Mouse (Mus musculus): Measurements from ENCODE around the gene Ncam1.

Ncam1 gene

DNA sequence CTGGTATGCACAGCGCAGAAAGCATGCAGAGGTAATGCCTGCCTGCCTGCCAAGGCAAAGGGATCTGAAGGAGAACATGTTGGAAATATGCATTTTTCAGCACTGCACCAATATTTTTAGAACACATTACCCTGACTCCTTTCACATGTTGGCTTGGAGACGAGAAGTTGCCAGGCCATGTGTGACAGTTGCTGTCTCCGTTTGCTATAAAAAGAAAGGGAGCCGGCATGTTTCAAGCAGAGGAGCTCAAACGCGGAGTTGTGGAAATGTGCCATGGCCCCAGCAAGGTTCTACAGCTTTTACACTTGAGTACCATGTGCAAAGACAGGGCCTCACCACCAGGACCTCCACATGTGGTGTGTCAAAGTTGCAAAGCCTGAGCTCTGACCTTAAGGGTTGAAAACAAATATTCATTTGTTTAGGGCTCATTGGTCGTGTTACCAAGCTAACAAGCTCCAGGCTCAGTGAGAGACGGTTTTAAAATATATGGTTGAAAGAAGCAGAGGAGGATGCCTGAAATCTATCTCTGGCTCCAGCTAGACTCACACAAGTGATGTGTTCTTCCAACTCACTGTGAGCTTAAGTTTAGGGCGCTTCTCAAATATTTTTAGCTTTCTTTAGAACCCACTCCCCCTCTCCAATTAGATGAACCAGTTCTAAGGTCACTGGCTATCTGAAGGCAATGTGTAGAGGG lies 179.9 kb downstream of the Ncam1 start:
- DNase-seq (ENCODE audit: low spot score): no peak

DNA sequence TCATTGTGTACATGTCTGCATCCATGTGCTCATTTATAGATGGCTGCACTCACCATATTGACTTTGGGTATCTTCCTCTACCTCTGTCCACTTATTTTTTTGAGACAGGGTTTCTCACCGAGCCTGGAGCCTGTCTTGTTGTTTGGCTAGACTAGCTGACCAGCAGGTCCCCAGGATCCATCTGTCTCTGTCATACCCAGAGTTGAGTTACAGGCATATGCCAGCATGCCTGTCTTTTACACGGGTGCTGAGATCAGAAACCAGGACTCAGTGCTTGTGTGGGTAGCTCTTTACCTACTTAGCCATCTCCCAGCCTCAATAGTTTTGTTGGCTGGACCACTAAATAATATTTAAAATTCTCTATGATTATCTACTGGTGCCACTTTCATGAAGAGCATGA lies 180.5 kb downstream of the Ncam1 start:
- DNase-seq (ENCODE audit: low spot score): no peak

DNA sequence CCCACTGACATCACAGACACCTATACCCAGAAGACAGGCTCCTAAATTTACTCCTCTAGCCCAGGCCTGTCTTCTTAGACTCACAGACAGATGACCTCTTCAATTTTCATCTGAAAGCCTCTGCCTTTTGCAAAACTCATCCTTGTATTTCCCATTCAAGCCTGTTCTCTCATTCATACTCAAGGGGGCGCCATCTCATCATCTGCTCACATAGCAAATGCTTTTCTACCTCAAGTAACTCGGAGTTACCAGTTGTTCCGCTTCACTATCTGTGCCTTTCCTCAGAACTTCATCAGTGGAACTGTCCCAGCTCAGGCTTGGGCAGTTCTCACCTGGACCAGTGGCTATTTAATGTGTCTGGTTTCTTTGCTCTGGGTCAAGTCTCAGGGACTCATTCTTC lies 181.5 kb downstream of the Ncam1 start:
- DNase-seq (ENCODE audit: low spot score): peak; percentile 78

DNA sequence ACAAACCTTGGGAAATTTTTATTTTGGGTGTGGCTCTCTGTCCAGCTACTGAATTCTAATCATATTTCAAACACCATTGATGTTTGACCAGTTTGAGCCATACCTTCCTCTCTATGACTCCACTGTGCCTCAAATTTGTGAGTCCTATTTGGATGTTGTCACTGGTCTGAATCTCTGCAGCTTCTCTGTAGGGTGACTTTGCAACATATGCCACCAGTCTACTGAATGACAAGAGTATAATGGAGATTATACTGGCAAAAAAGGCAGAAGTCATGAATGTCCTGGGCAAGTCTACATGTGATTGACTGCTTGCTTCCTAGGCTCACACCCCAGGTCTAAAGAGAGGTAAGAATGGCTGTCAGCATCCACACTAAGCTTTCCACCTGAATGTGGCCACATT lies 186.3 kb downstream of the Ncam1 start:
- DNase-seq (ENCODE audit: low spot score): no peak

DNA sequence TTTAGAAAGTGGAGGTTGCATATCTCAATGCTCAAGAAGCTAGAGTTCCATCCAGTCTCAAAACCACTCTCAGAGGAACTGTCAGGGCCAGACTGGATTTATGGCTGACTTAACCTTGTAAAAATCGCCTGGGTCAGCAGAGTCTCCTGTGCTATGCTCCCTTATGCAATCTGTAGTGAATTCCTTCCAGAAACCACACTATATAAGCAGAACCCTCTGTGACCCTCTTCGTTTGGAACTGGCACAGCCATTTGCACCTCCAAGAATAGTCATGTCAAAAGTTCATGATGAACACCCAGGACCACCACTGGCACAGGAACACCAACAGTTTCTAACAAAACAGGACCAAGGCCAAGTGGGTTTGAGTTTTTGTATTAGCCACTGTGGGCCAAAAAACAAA lies 190.5 kb downstream of the Ncam1 start:
- DNase-seq (ENCODE audit: low spot score): no peak

DNA sequence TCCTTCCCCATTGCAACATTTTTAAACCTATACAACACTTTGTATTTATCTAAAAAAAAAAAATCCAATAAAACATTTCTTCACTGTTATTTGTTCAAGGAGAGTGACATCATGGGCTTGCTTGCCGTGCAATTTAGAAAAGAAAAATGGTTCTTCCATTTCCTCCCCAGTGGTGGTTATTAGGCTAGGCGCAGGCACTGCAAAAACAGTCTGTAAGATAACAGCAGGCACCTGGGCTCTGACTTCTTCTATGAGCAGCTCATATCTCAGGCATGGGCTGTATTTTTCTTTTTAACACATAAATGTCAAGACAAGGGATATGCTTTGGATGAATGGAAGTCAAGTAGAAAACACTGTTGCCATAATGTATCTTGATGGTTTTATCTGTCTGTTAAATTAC lies 192.0 kb downstream of the Ncam1 start:
- no peak for DNase-seq (ENCODE audit: low spot score)

DNA sequence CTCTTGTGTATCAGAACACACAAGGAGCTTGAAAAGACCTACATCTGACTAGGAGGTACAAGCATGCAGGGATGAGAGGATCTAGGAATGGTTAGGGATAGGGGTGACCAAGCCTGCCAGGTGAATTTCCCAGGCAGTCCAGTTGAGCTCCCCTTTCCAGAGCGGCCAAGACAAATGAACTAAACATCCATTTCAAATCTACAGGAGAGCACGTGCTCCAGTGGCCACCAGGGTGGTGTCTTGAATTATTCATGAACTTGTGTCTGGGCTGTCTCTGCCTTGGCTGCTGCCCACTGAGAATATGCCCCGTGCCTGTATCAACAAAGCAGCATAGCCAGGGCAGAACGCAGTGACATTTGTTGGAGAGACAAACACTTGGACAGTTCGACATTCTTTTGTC lies 192.4 kb downstream of the Ncam1 start:
- peak; percentile 62 for DNase-seq (ENCODE audit: low spot score)

DNA sequence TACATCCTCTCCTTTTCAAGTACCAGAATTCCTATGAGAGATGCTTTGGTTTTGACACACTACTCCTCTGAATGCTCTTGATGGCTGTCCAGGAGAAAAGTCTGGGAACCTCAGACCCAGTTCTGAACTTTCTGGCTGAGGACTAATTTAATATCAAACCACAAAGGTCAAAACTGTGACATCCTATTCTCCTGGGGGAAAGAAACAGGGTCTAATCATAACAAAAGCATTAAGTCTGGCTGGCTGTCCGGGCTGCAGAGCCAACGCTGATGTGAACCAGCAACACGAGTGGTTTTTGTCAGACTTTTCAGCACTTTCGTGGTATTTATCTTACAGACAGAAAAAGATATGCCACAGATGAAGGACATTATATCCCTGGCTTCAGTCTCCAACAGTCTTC lies 192.9 kb downstream of the Ncam1 start:
- peak; percentile 18 for DNase-seq (ENCODE audit: low spot score)

DNA sequence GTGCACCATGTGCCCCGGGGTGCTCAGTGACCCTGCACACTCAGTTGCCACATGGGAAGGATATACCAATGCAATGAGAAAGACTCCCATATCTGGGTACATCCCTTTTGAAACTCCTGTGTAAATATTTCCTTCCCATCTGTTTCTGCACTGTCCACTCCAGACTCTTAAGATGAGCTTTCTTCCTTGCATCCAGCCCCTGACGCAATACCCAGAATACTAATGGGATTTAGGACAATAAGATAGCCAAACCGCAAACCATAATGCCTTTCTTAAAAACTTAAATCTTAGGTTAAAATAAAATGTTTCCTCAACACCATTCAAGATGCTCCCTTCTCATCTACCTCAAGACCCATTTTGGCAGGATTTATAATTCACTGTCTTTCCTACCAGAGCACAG lies 193.4 kb downstream of the Ncam1 start:
- DNase-seq (ENCODE audit: low spot score): no peak

DNA sequence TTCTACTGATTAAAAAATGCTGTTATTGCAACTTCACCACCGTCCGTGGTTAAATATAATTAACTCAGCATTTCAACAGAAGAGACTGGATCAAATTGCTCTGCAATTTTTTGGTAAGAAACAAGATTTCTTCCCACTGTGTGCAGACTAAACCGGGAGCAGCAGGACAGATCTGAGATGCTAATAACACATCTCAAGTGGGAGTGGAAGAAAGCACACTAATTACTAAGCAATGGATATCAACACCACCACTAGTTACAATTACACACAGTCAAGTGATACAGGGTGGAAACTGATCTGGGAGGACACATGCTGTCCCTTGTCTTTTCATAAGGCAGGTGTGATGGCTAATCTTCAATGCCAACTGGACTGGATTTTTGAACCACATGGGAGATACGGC lies 197.5 kb downstream of the Ncam1 start:
- DNase-seq (ENCODE audit: low spot score): no peak

DNA sequence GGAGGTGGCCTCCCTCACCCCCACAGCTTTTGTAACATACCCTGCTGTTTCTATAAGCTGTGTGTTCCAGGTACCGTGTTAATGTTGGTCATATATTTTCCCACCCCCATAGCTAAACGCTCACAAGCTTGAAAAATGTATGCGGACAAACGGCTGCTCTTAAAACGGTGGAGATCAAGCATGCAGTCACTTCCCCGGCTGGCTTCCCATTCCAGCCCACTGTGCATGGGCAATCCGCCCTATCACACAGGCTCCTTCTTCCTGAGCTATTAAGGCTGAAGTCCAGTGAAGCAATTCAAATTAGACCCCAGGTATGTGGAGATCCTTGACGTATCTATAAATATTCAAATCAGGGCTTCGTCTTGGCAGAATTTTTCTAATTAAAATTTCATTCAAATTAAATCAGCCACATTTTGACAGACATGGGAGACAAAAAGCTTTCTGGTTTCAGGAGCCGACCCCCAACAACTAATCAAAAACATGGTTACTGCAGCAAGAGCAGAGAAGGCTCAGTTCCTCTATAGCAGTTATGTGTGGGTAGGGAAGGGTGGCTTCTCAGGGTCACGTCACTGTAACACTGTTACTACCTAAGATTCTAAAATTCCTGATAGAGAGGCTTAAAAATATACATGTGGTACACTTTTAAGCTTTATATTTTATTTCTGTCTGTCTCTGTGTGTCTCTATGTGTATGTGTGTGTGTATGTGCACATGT lies 202.9 kb downstream of the Ncam1 start:
- peak; percentile 11 for DNase-seq (ENCODE audit: low spot score)

DNA sequence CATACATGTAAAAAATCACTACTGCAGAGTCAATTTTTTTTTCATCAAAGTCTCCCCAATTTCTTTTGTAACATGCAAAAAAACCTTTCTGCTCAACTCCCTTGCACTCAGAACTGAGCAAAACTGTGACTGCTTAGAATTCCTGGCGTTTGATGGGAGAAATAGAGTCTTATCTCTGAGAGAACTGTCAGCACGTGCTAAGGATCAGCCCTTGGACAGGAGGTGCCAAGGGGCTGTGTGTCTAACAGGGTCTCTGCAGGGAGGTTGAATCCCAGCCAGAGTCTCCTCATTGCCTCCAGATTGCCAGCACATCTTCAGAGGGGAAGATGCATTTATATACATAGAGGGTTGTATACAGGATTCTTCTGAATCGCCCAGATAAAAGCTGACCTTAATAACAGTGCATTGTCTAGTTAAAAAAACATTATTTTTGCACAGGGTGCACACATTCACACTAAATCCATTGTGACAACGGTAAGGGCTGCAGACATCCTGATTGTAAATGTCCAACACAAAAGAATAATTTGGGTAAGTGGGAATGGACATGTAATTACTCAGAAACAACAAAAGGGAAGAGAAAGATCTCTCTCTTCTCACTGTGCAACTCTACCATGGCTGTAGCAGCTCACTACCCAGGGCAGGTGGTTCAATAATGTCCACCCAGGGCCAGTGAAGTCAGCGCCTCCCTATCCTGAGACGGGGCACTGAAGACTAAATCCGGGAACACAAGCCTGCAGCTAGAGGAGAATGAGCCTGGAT lies 203.7 kb downstream of the Ncam1 start:
- DNase-seq (ENCODE audit: low spot score): no peak

DNA sequence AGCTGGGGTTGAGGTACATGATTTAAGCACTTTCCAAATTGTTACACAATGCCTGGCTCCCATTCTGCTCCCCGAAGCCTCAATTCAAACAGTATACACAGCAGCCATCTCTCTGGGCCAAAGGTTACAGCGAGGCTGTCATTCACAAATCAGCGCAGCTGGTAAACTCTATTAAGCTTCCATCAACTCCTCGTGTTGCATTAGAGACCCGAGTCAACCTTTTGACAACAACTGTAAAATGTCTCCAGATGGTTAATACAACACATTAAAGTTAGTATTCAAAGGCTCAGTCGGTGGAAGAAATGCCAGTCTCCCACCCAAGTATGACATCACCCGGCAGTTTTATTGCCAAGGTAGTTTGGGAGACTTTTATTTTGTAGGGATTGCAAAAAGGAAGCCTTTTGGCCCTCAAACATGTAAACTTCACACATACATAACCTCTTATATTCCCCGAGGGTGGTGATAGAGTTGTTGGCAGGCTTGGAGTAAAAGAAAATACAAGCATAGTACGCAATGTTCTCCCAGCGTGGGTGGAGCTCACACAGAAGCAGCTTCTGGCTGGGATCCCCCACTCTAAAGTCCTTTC lies 204.7 kb downstream of the Ncam1 start:
- peak; percentile 66 for DNase-seq (ENCODE audit: low spot score)

DNA sequence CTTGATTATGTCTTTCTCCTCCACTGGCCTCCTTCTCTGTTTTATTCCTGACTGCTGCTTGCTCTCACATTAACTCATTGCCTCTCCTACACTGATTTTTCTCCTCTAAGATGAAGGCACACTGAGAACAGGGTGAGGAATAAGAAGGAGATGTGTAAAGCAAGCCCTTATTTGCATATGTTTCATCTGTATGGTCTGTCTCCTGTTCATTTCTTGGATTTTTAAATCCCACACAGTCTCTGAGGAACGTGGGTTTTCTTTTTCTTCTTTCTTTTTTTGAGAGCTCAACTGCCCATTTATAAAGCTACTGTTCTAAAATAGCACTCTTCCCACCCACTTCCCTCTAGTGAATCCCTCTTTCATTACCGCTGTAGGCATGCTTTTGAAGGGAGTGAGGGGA lies 206.7 kb downstream of the Ncam1 start:
- no peak for DNase-seq (ENCODE audit: low spot score)

DNA sequence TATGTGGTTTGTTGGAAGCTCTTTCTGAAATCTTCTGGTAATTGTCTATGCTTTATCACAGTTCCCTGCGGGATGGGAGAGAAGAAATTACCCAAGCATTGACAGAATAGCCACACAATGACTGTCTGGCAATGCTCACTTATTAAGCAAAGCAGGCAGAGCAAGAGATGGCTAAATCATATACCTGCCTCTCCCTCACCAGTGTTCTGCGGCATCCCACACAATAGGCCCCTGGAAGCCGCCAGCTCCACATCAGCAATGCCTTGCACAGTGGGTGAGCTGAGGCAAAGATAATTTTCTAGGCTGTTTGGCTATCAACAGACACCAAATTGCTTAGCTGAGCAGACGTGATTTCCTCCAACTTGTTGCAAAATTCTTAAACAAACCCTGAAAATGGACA lies 208.5 kb downstream of the Ncam1 start:
- no peak for DNase-seq (ENCODE audit: low spot score)

DNA sequence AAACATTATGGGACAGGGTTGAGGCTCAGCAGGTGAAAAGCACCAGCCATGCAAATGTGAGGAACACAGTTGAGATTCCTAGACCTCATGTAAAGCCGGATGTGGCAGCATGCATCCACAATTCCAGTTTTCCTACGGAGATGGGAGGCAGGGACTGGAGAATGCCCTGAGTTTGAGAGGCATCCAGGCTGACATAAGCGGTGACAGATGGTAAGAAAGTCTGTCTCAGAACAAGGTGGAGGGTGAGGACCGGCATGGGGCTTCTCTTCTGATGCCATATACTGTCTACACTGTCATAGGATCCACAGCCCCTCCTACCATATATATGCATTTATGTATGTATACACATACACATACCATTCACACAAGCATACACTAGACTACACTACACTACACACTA lies 221.6 kb downstream of the Ncam1 start:
- DNase-seq (ENCODE audit: low spot score): no peak

DNA sequence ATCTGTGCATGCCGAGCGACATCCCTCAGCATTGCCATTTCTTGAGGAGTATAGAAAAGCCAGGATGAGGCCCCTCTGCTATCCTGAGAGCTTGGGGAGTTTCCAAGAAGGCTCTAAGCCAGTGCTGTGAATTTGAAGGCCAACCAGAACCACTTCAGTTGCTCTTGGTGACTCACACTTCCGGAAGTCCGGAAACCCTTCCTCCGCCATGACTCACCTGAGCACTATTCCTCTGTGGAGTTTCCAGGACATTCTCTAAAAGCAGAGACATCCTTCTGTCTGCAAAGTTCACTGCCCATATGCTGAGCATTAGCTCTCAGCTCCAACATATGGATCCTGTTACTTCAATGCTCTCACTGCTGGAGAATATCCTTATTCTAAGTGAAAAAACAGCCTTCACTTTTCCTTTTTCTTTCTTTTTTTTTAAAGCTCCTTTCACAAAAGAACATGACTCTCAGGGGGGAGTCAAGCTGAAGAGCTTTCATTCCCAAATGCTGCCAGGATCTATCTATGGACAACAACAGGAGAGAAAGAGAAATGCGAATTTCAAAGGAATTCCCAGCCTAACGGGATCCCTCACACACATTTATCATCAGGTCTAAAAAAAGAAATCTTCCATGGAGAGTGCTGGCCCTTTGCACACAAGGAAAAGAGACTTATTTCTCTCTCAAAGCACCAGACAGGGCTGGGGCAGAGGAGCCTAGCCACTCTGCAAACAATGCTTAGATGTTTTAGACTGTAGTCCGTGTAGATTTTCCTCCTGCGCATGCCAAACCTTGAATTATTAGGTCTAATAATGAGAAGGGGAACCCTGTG lies 226.8 kb downstream of the Ncam1 start:
- peak; percentile 54 for DNase-seq (ENCODE audit: low spot score)

DNA sequence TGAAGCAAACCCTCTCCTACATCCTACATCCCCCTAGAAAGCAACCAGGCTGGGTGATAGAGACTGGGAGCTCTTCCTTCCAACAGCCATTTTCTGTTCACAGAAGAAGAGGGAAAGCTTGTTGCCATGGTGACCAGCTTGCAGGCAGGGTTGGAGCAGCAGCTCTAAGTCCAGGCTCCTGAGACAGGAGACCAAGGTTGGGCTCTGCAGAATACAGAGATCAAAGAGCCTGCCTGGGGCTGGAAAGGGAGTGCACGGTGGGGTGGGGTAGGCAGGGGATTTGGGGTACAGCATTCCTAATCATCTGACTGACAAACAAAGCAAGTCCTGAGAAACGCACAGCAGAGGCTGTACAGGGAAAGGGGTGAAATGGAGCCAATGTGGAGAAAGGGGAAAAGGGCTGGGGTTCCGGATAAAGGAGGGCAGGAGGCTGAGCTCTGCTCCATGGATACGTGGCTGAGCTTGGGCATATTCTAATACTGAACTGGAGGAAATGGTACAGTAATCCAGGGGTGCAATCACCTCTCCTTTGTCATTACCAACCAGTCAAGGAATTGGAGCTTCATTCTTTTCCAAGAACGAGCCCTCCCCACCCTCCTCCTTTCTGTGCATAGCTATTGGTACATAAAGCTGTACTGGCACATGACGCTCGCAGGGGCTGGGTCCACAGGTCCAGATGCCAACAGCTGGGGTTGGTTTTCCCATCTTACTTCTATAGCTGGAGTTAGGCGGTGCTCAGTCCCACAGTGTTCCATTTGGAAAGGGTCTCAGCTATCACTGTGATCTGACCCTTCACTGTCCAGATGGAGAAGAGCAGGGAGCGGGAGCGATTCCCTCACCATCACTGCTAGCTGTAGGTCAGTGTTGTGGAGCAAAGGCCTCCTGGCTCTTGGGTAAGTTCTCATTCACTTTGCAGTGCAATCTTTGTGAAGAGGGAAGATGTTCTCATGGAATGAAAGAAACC lies 227.7 kb downstream of the Ncam1 start:
- DNase-seq (ENCODE audit: low spot score): peak; percentile 84

DNA sequence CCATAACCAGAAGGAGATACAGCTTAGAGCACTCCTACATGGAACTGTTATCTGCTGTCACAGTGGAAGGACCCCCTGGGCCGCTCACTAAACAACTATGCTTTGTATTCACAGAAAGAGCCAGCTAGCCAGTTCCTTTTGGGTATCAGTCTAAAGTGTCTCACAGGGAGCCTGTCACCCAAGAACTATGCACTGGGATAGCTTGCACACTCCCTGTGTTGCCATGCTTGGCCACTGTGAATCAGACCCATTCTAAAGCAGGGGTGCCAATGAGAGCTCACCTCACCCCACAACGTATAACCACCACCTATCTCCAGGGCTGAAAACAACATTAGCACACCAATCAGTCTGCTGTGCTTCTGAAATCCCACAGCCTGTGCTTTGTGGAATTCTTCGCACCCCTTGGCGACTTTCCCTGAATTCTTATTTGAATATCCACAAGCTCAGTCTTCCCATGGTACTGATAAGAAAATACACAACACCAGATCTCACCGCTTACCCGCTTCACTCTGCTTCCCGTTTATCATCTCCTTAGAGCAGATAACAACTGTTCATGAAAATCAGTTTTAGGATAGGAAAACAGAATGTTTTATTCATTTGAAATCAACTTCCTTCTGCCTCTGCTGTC lies 228.6 kb downstream of the Ncam1 start:
- peak; percentile 3 for DNase-seq (ENCODE audit: low spot score)

DNA sequence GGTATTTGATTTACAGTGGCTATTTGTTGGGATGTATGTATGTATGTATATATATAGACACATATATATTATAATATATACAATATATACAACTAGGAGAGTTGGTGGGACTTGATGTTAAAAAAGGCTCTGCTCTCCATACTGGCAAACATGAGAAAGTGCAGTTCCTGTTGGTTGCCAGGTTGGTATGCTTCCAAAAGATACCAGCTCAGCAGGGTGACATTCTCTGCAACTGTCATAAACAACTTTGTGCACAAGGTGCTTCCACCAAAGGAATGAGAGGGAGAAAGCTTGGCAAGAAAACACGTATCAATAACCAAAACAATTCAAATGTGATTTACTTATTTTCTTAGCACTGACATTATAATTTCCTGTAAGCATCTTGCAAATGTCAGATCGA lies 232.9 kb downstream of the Ncam1 start:
- no peak for DNase-seq (ENCODE audit: low spot score)

Measured in embryo, embryonic 10.5 days (tissue).